Mouse (Mus musculus): ENCODE results near the gene Ndufs2.

Ndufs2 gene

GRCm38 (mm10) chr1:171195887-171196397 is 55.2 kb downstream of the Ndufs2 start, which contains the start of gene Pcp4l1:
TSS of gene Pcp4l1 (minus strand) at chr1:171196268.
- DNase-seq (ENCODE audit: low read depth) = no peak

DNA sequence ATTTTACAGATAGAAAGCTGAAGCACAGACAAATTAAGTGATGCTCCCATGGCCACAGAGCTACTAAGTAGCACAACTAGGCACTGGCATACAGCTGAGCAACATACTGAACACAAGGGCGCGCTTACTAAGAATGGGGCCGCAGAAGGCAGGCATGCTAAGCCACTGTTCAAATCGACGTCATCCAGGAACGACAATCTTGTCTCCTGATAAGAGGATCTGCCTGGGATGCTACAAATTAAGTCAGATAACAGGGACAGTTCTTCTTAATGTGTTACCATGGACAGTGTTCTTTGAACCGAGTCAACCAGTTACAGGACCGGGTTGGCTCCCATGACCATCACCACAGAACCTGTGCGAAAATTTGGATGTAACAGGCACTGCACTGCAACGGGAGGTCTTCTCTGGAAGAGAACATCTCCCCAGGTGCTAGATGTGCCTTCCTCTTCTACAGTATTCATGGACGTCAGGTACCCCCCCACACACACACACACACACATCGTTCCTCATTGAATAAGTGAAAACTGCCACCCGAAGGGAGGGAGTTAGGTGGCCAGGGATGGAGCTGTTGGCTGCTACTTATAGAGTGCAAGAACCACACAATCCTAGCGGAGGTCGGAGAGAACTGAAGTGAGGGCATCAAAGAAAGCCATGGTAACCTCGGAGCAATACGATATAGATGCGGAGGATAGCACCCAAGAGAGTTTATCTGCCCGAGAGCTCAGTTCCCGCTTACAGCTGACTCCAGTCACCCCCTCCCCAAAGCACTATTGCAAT is 56.0 kb downstream of the Ndufs2 start:
- no peak for DNase-seq (ENCODE audit: low read depth)

DNA sequence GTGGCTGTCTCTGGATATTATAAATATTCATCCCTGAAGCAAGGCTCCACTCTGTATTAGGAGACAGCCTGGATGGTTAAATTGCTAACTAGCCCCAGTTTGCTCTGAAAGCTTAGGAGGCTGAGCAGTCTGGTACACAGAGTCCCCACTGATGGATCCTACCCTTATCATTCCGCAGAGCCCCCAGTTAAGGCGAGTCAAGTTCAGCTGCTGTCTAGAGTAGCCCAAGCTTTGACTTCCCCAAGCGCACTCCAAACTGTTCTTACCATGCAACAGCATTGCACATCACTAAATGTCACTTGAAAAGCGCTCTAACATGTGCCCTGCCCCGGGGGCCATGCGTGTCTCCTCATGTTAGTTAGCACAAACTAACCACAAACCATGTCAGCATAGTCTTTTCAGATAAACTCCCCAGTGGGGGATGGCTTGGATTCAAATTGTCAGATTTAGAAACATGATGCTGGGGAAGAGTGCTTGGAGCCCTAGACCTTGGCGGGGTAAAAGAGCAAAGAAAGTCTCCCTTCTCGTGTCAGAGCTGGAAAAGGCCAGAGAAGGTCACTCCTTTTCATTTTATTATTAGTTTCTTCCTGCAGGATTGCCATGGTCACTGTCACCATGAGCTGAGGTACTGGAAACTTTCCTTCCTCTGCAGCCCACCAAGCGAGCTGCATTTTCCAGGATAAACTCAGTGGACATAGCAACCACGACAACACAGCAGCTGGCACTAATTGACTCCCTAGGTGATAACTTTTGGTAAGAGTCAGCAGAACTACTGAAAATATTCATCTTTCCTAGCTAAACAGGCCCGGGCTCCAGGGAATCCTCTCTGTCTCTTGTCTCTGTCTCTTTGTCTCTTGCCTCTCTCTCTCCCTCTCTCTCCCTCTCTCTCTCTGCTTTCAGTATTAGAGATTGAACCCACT is 57.0 kb downstream of the Ndufs2 start:
- DNase-seq (ENCODE audit: low read depth) = no peak

DNA sequence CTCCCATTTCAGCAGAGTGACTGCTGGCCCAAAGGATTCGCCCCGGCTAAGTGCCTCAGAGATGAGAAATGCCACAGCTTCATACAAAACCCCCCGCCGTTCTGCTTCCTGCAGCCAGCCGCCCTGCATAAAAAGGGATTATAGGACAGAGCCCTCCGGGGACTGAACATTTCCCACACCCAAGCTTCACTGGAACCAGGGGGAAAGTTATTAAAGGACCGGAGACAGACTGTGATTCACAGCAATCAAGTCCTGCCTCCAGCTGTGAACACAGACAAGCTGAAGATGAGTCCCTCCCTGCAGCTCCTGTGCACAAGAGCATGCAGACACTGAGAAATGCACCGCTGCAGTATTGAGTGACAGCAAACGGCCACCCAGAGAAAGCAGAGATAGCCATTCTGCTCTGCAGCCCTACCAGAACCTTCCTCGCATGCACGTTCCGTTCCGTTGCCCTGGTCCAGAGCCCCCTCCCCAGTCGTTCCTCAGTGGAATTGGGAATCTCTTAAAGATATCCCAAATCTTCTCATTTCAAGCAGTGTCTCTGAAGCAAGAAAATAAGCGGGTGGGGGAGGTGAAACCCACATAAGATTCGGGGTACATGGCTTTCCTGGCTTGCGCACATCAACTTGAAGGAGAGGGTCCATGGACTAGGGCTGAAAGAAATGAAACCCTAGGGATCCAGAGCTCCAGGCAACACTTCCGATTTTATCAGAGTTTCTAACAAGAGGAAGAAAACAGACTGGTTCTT is 57.9 kb downstream of the Ndufs2 start:
- no peak for DNase-seq (ENCODE audit: low read depth)

DNA sequence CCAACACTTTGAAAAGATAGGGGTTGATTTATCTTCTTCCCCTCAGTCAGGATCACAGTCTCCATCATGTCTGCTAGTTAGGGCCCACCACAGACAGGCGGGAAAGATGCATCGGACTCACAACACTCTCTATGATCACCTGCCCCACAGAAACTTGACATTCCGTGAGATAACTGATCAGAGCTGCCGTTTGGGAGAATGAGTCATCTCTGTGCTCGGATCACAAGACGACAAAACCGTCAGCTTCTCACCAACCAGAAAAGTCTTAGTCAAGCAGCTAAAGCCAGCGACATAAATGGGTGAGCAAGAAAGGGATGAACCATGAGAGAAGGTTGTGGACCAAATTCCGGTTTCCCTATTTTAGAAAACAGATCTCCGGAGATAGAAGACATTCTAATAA is 58.9 kb downstream of the Ndufs2 start:
- DNase-seq (ENCODE audit: low read depth) = no peak

GRCm38 (mm10) chr1:171190832-171191231 is 60.4 kb downstream of the Ndufs2 start:
- no peak for DNase-seq (ENCODE audit: low read depth)

DNA sequence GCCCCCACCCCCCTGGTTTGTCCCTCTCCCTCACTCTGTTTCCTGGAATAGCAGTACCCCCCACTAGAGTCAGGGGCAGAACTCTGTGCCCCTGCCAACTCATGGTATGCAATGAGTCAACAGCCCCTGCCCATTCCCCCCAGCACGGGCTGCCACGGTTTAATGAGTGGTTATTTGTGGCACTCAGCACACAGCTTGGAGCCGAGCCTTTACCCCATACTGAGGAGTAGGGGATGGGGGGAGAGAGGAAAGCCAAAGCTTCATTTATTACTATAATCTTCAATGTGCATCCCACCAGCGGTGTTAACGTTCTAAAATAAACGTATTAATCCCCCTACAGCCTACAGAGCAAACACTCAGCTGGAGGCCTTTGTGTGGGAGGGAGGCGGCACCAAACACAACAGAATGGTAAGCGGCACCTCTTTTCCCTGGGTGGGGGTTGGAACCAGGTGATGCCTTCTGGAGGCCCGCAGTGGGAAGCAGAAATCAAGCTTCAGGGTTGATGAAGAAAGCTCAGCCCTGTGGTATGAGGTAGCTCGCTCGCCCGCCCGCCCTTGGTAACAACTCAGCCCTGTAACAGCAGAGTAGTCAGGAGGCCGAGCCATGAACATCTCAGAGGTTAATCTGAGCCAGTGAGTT is 61.6 kb downstream of the Ndufs2 start:
- no peak for DNase-seq (ENCODE audit: low read depth)

- DNase-seq (ENCODE audit: low read depth) = no peak
Observed at GRCm38 (mm10) chr1:171189046-171189445, 62.1 kb downstream of the Ndufs2 start.

DNA sequence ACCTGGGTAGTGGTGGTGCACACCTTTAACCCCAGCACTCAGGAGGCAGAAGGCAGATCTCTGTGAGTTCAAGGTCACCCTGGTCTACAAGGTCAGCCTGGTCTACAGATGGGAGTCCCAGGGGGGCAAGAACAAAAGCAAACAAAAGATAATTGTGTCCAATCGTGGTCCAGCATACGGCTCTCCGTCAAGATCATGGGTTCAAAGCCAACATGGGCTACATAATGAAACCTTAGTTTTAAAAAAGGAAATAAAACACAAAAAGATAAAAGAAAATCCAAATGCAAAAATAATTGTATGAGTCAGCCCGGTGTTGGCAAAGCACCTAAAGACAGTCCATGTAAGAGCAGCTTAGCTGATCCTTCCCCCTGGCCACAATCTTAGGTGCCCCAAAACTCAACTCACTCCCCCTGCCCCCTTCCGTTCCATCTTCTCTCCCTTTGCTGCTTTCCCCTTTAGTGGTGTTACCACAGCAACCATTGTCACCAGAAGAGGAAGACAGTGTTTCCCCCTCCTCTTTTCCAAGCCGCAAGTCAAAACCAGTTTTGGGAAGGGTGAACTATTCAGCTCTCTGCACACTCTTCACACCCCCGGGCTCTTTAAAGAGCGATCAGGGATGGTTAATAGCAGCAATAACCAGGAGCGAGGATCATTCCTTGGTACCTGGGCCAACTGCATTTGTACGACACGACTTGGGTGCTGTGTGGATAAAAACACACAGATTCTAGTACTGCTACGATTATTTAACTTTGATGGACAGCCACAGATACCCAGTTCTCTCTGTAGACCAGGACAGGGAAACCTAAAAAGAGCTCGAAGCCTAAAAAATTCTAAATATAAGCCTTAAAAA is 63.1 kb downstream of the Ndufs2 start:
- DNase-seq (ENCODE audit: low read depth) = no peak

DNA sequence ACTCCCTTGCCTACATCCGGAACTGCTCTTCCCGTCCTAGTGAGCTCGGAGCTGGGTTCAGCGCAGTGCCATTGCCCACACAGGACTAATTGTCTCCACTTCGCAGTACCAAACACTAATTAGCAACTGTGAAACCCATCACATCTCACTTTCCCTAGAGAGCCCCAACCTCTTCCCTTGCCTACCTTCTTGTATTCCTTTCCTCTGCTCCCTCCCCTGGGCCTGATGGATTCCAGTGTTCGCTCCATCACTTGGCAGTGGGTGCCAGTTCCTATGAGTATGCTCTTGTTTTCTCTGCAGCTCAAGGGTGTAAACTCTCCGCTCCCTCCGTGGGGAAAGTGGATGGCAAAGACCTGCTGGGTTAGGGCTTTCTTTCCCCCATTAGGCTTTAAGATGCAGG is 65.5 kb downstream of the Ndufs2 start:
- DNase-seq (ENCODE audit: low read depth) = no peak
